In the genomic region with DNA sequence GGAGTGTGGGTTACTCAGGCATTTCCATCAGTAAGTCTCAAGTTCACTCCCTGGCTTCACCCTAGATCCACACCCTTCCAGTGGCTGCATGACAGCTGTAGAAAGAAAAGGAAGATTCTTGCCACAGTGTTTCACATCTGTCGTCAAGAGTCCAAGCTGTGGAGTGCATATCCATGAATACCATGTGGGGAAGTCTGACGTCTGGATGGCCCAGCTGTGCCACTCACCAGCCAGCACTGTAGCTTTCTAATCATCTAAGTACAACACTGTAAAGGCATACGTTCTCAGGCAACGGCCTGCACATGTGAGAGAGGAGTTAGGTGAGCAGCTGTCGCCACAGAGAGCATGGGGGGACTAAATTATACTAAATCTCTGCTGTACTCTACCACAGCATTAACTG, we compare ENCODE assay signal across 10 mouse cellular contexts. TPM values are rescaled to one million over a fixed set of nuclear protein-coding genes. Genes with fewer than 3 reads are reported as not detected.
DNase-seq lines count a peak whose midpoint lies in the region; ATAC-seq lines count a peak whose summit lies in the region.
"Had no signal": no experiment of that assay in that cellular context is flagged by ENCODE, and none has a peak within 500 bp of the region (broad histone marks: within the 10 kb centered on the region; RNA-seq: fewer than 3 reads in every experiment).

No protein-coding gene starts in this region.

- H3K36me3 ChIP-seq in neural tube, embryonic 11.5 days (ENCODE audit: control insufficient read depth, insufficient read depth, low read length): no peaks in the 10 kb centered on the region
- H3K36me3 ChIP-seq in hindbrain, embryonic 16.5 days (ENCODE audit: control insufficient read depth, insufficient read depth, low read length): no peaks in the 10 kb centered on the region
- H3K36me3 ChIP-seq in neural tube, embryonic 15.5 days: no peaks in the 10 kb centered on the region

- H3K4me1 ChIP-seq in neural tube, embryonic 11.5 days (ENCODE audit: control insufficient read depth, insufficient read depth, low read length): peaks cover 20% of the 10 kb centered on the region
- peaks cover 34% of the 10 kb centered on the region for H3K4me1 ChIP-seq in hindbrain, embryonic 16.5 days (ENCODE audit: control insufficient read depth, insufficient read depth, low read depth, low read length)
- H3K4me1 ChIP-seq in neural tube, embryonic 15.5 days: peaks cover 65% of the 10 kb centered on the region

- H3K4me2 ChIP-seq in neural tube, embryonic 11.5 days (ENCODE audit: low read depth): no peak overlapping the region
- no peak overlapping the region for H3K4me2 ChIP-seq in hindbrain, embryonic 16.5 days (ENCODE audit: low read length)
- H3K4me2 ChIP-seq in neural tube, embryonic 15.5 days: no peak overlapping the region

- peak overlapping the region; percentile 60 for H3K27ac ChIP-seq in neural tube, embryonic 11.5 days (ENCODE audit: low read depth, low read length)
- peak overlapping the region; percentile 14; the same call in 1 of the 2 replicates for H3K27ac ChIP-seq in hindbrain, embryonic 16.5 days (ENCODE audit: low read depth, low read length)
- peak overlapping the region; percentile 60 for H3K27ac ChIP-seq in neural tube, embryonic 15.5 days (replicated peaks)

- WGBS in neural tube, embryonic 11.5 days: 60% methylated on average over 5 of the region's 5 CpGs
- 37% methylated on average over 5 of the region's 5 CpGs for WGBS in hindbrain, embryonic 16.5 days
- 13% methylated on average over 5 of the region's 5 CpGs for whole genome bisulfite sequencing in neural tube, embryonic 15.5 days

- DNase-seq in heart, adult 11 months: peak; percentile 68
- no peak for DNase-seq in heart, adult 18-20 months
- DNase-seq in neural tube, embryonic 11.5 days (ENCODE audit: low spot score): no peak
- no peak for DNase-seq in neural tube, embryonic 10.5 days (ENCODE audit: extremely low spot score, low spot score)
- no peak for DNase-seq in cerebellum, postnatal 10 days
- DNase-seq in cerebellum, postnatal 14 days: no peak
- DNase-seq: lung, adult 18-20 months; right cerebral cortex, adult 18-20 months had no signal

- no peaks in the 10 kb centered on the region for H3K9me3 ChIP-seq in neural tube, embryonic 11.5 days (ENCODE audit: control insufficient read depth, low read length)
- H3K9me3 ChIP-seq in hindbrain, embryonic 16.5 days (ENCODE audit: control insufficient read depth, low read length): no peaks in the 10 kb centered on the region
- no peaks in the 10 kb centered on the region for H3K9me3 ChIP-seq in neural tube, embryonic 15.5 days (replicated peaks)

- no peak overlapping the region for H3K4me3 ChIP-seq in neural tube, embryonic 11.5 days (ENCODE audit: low read depth, low read length)
- no peak overlapping the region for H3K4me3 ChIP-seq in hindbrain, embryonic 16.5 days (ENCODE audit: low read length)
- no peak overlapping the region for H3K4me3 ChIP-seq in neural tube, embryonic 15.5 days (replicated peaks)

- no peaks in the 10 kb centered on the region for H3K27me3 ChIP-seq in neural tube, embryonic 11.5 days (ENCODE audit: control insufficient read depth, insufficient read depth, low read length)
- H3K27me3 ChIP-seq in hindbrain, embryonic 16.5 days (replicated peaks; ENCODE audit: control insufficient read depth, insufficient read depth, low read length): no peaks in the 10 kb centered on the region
- no peaks in the 10 kb centered on the region for H3K27me3 ChIP-seq in neural tube, embryonic 15.5 days (replicated peaks)

- no peak overlapping the region for H3K9ac ChIP-seq in neural tube, embryonic 11.5 days (ENCODE audit: low read length)
- no peak overlapping the region for H3K9ac ChIP-seq in hindbrain, embryonic 16.5 days (ENCODE audit: low read depth, low read length)
- no peak overlapping the region for H3K9ac ChIP-seq in neural tube, embryonic 15.5 days (replicated peaks)

- no peak for ATAC-seq in neural tube, embryonic 11.5 days (ENCODE audit: insufficient read depth, low FRiP score, low TSS enrichment)
- 0 out of 2 replicates have a peak, but pooled peaks have one; percentile 22 for ATAC-seq in hindbrain, embryonic 16.5 days
- ATAC-seq in neural tube, embryonic 15.5 days (ENCODE audit: low FRiP score): no peak; the same call in 1 of the 2 replicates

RNA-seq across cellular contexts. Expression of a gene that starts 56.0 kb away (rescaled TPM):
- 10 to 100 TPM; 83.1 to 84.1 TPM for total RNA-seq in heart, adult 18-20 months (2021)
- 18.1 and 18.4 TPM in 2 replicates for polyA plus RNA-seq in neural tube, embryonic 11.5 days (2014; fragmentation: Nextera tagmentation; extraction: Ambion mirVana)
- polyA plus RNA-seq in hindbrain, embryonic 16.5 days (2015; fragmentation: Nextera tagmentation; extraction: Ambion mirVana): 23.5 and 26.3 TPM in 2 replicates
- 29.3 and 30.1 TPM in 2 replicates for polyA plus RNA-seq in neural tube, embryonic 15.5 days (2015; fragmentation: Nextera tagmentation; extraction: Ambion mirVana)
